Mouse (Mus musculus) heart, adult 2 months (tissue): Measurements from ENCODE around the gene Tmtc2. TPM values are rescaled to one million over a fixed set of nuclear protein-coding genes. Genes with fewer than 3 reads are reported as not detected.

Experiments used
- DNase-seq, 2 experiments: peaks; one replicate each; pipeline ENCODE4 v3.0.0; 2021
- H3K27ac ChIP-seq: fragments of 200-600 bp; 2 replicates; pipeline ENCODE4 v1.8.1; 2022
- H3K27me3 ChIP-seq: fragments of 200-500 bp; 2 replicates; pipeline ENCODE4 v1.6.1; 2012; ENCODE audit warnings: mild to moderate bottlenecking, low read length, inconsistent platforms, mixed read lengths; ENCODE audit not compliant: control insufficient read depth, insufficient read depth
- H3K36me3 ChIP-seq: fragments of 200-500 bp; 2 replicates; pipeline ENCODE4 v1.6.1; 2012; ENCODE audit warnings: low read length, inconsistent platforms; ENCODE audit not compliant: control insufficient read depth, insufficient read depth
- H3K4me1 ChIP-seq: fragments of 200-500 bp; 2 replicates; pipeline ENCODE4 v1.6.1; 2011; ENCODE audit warnings: low read length; ENCODE audit not compliant: control insufficient read depth, insufficient read depth
- H3K4me3 ChIP-seq: fragments of 200-600 bp; 2 replicates; pipeline ENCODE4 v1.8.1; 2022
- H3K79me2 ChIP-seq: fragments of 200-500 bp; replicated peaks from 2 replicates; pipeline ENCODE4 v1.6.1; 2012; ENCODE audit warnings: mild to moderate bottlenecking, inconsistent platforms, low read length, moderate library complexity, mixed read lengths; ENCODE audit not compliant: control insufficient read depth, insufficient read depth
- H3K9ac ChIP-seq: fragments of 200-500 bp; 2 replicates; pipeline ENCODE4 v1.6.1; 2012; ENCODE audit warnings: low read depth, mild to moderate bottlenecking, control low read depth, inconsistent platforms, low read length, mixed read lengths
- CTCF ChIP-seq: fragments of 200-600 bp; IDR thresholded peaks from 2 replicates; pipeline ENCODE4 v1.8.1; 2022; ENCODE audit warnings: antibody characterized with exemption, mild to moderate bottlenecking, moderate library complexity
- EP300 ChIP-seq: fragments of 200-500 bp; IDR thresholded peaks from 2 replicates; pipeline ENCODE4 v1.6.1; 2011; ENCODE audit warnings: low read depth, low read length, control low read depth; ENCODE audit not compliant: insufficient read depth
- POLR2A ChIP-seq: fragments of 200-500 bp; IDR thresholded peaks from 2 replicates; pipeline ENCODE4 v1.6.1; 2011; ENCODE audit warnings: mild to moderate bottlenecking, low read depth, low read length, control low read depth; ENCODE audit not compliant: insufficient read depth
- WGBS: fragments of 180-500 bp; shearing (Covaris S2); methylation state at CpG from one replicate; pipeline ENCODE4 v1.1.7; 2018; 5-methylcytosine and 5-hydroxymethylcytosine counted together
- intact Hi-C: fragments of 180-260 bp; cut with DNase I; formaldehyde crosslinking; loops from one replicate; pipeline ENCODE4 v1.15.1; 2025
- polyA plus RNA-seq: library from polyadenylated mRNA; depleted of rRNA; stranded (reverse); fragments of >200 nt; gene quantifications from 2 replicates; pipeline ENCODE4 v1.2.3, GENCODE M21; 2012
- total RNA-seq, 2 experiments: library from RNA; stranded (reverse); gene quantifications; 2 replicates each; pipeline ENCODE4 v1.2.3; 2021

Gene Tmtc2
- total and polyA plus RNA-seq, 3 experiments: 2.6 to 4.4 (median 4.4) TPM

DNA sequence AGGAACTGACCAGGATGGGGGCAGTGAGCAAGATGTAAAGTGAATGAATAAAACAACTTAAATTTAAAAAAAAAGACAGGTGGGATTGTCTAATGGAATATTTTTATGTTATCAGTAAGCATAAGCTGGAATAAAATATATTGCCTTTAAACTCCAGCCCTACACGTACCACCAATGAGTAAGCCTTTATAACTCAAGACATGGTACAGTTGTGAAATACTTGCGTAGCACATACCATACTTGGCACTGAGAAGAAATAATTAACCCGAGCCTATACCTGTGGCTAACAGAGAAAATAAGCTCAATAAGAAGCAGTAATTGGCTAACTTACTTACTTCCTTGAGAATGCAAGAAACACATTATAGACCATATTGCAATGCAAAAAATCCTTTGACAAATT lies 228.3 kb downstream of the Tmtc2 start:
- Histone ChIP-seq H3K79me2 (no peaks in the 10 kb centered on the region), H3K27ac (no peak overlapping the region), H3K9ac (no peak overlapping the region), H3K4me3 (no peak overlapping the region), H3K27me3 (no peaks in the 10 kb centered on the region), H3K4me1 (no peaks in the 10 kb centered on the region), H3K36me3 (no peaks in the 10 kb centered on the region)
- intact Hi-C loops: no loop called here
- 94% methylated on average over 3 of the region's 3 CpGs for WGBS
- DNase-seq: no peak
- TF ChIP-seq CTCF (no peak), POLR2A (no peak), EP300 (no peak)

DNA sequence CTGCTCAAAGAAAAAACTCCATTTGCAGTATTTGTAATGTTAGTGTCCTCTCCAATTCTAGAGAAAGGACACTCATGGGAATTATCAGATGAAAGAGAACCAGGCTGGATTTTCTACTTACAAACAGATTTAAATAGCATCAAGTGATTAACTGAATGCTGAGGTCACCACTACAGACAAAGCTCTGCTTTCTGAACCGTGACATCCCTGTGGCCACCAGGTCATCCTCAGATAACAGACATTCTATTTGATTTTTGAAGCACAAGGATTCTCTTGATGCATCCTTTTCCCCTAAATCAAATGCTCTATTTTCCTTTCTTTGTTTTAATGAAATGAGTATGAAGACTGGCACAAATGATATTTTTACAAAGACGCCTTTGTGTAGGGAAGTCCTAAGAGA lies 241.4 kb downstream of the Tmtc2 start:
- Histone ChIP-seq H3K4me1 (no peaks in the 10 kb centered on the region), H3K9ac (no peak overlapping the region), H3K79me2 (no peaks in the 10 kb centered on the region), H3K27me3 (no peaks in the 10 kb centered on the region), H3K36me3 (no peaks in the 10 kb centered on the region), H3K4me3 (no peak overlapping the region), H3K27ac (no peak overlapping the region)
- 81% methylated on average over 2 of the region's 2 CpGs for WGBS
- no peak for TF ChIP-seq EP300
- TF ChIP-seq CTCF: no peak
- DNase-seq: no peak
- intact Hi-C loops: no loop called here

DNA sequence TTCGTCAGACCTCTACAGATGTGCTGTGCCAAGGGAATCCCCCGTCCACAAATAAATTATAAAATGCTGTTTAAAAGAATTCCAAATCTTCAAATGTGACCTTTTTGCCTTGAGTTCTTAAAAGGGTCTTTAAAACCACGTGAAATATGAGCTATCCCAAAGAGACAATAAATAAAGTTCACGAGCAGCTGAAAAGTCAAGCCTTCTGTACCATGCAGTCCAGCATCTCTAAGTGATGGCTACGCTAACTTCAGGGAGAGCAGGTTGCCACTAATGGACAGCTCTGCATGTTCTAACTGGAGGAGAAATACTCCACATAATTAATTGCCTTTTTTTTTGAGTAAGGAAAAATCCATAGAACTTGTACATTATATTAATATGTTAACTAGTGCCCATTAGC lies 243.9 kb downstream of the Tmtc2 start:
- 86% methylated on average over 5 of the region's 5 CpGs for WGBS
- H3K4me3 ChIP-seq: no peak overlapping the region
- intact Hi-C loops: no loop called here
- no peaks in the 10 kb centered on the region for H3K79me2 ChIP-seq
- TF ChIP-seq EP300: no peak
- no peak for TF ChIP-seq CTCF
- TF ChIP-seq POLR2A: no peak
- no peaks in the 10 kb centered on the region for H3K4me1 ChIP-seq
- no peak overlapping the region for H3K9ac ChIP-seq
- H3K27me3 ChIP-seq: no peaks in the 10 kb centered on the region
- no peaks in the 10 kb centered on the region for H3K36me3 ChIP-seq
- no peak overlapping the region for H3K27ac ChIP-seq
- no peak for DNase-seq

- Histone ChIP-seq H3K36me3 (no peaks in the 10 kb centered on the region), H3K27me3 (no peaks in the 10 kb centered on the region), H3K4me1 (no peaks in the 10 kb centered on the region), H3K9ac (no peak overlapping the region), H3K79me2 (no peaks in the 10 kb centered on the region), H3K4me3 (no peak overlapping the region), H3K27ac (no peak overlapping the region)
- intact Hi-C loops: no loop called here
- WGBS: 83% methylated on average over 4 of the region's 4 CpGs
- TF ChIP-seq POLR2A (no peak), CTCF (no peak), EP300 (no peak)
- DNase-seq: no peak
Observed at GRCm38 (mm10) chr10:105323646-105324192, 250.5 kb downstream of the Tmtc2 start.

- WGBS: 89% methylated on average over 3 of the region's 3 CpGs
- intact Hi-C loops: no loop called here
- H3K79me2 ChIP-seq: no peaks in the 10 kb centered on the region
- H3K9ac ChIP-seq: no peak overlapping the region
- no peak overlapping the region for H3K4me3 ChIP-seq
- H3K27ac ChIP-seq: no peak overlapping the region
- no peaks in the 10 kb centered on the region for H3K36me3 ChIP-seq
- no peaks in the 10 kb centered on the region for H3K4me1 ChIP-seq
- H3K27me3 ChIP-seq: no peaks in the 10 kb centered on the region
- DNase-seq: no peak
- TF ChIP-seq CTCF (no peak), EP300 (no peak), POLR2A (no peak)
Observed at GRCm38 (mm10) chr10:105319299-105320057, 254.8 kb downstream of the Tmtc2 start.

GRCm38 (mm10) chr10:105318869-105319268 lies 255.4 kb downstream of the Tmtc2 start:
- Histone ChIP-seq H3K79me2 (no peaks in the 10 kb centered on the region), H3K4me3 (no peak overlapping the region), H3K27ac (no peak overlapping the region), H3K4me1 (no peaks in the 10 kb centered on the region), H3K36me3 (no peaks in the 10 kb centered on the region), H3K9ac (no peak overlapping the region), H3K27me3 (no peaks in the 10 kb centered on the region)
- no peak for DNase-seq
- intact Hi-C loops: no loop called here
- TF ChIP-seq POLR2A: no peak
- 70% methylated on average over 2 of the region's 2 CpGs for WGBS
